Mouse (Mus musculus): ENCODE measurements around the gene Olfr317. TPM values are rescaled to one million over a fixed set of nuclear protein-coding genes. Genes with fewer than 3 reads are reported as not detected.
"Not testable (repeated sequence)": the region's sequence is repeated elsewhere in the genome, so short reads cannot be mapped to it uniquely, and the experiment has no call there.

Olfr317 gene
- polyA plus RNA-seq, 1 experiment from 2014 or later = not detected

DNA sequence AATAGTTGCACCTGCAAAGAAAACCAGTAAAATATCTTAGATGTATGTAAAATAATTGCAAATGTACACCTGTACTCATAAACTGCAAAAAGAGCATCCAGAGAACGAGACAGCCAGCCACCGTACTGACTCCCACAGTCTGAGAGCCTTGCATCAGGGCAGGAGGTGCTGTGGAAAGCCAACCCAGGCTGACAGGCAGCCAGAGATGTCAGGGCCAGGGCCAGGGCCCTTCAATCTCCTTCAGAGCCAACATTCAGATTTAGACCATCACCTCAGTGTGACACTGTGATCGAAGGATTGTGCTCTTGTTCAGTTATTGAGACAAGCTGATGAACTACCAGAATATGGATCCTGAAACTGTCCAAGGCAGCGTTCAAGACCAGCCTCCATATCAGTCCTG is 19.3 kb downstream of the Olfr317 start:
- Histone ChIP-seq H3K27ac (no peak overlapping the region), H3K36me3 (no peaks in the 10 kb centered on the region), H3K4me2 (no peak overlapping the region), H3K27me3 (no peaks in the 10 kb centered on the region), H3K4me1 (replicated peaks) (no peaks in the 10 kb centered on the region), H3K9ac (replicated peaks) (no peak overlapping the region), H3K9me3 (no peaks in the 10 kb centered on the region), H3K4me3 (replicated peaks) (no peak overlapping the region)
- ATAC-seq (ENCODE audit: insufficient number of reproducible peaks, insufficient read depth, low FRiP score, low TSS enrichment, low read depth) = no peak
- 88% methylated on average over 4 of the region's 4 CpGs for WGBS

DNA sequence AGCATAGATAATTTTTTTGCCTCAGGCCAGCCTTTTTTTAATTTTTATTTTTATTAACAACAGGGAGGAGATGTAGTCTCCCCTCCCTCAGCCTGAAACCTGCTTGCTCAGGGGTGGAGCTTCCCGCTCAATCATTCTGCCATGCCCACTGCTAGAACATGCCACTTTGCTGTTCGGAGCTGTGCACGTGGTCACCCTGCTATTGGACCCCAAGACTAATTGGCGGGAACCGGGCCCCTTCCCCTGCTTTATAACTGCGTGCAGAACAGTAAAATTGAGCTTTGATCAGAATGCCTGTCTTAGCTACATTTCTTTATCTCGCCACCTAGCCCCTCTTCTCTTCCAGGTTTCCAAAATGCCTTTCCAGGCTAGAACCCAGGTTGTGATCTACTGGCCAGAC is 21.3 kb downstream of the Olfr317 start:
- H3K4me3 ChIP-seq (replicated peaks); H3K36me3 ChIP-seq: not testable (repeated sequence)
- 89% methylated on average over 7 of the region's 7 CpGs for WGBS

DNA sequence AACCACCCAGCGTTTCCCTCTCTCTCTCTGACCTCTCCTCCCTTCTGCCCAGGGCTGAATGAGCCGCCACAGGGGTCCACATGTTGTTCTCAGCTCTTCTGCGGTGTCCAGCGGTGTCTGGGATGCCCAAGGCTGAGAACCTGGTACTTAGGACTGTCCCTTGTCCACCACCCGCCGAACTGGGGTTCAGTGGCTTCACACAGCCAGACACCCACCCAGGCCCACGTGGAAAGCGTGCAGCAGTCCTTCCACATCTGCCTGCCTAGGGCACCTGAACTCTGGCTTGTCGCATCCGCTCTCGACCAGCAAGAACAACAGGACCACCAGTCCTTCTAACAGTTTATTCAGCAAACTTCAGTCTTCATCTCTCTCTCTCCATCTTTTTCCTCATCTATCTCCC is 29.9 kb downstream of the Olfr317 start:
- no peak overlapping the region for H3K27ac ChIP-seq
- ATAC-seq (ENCODE audit: insufficient number of reproducible peaks, insufficient read depth, low FRiP score, low TSS enrichment, low read depth) = no peak
- no peaks in the 10 kb centered on the region for H3K4me1 ChIP-seq (replicated peaks)
- no peaks in the 10 kb centered on the region for H3K27me3 ChIP-seq
- no peak overlapping the region for H3K4me3 ChIP-seq (replicated peaks)
- no peak overlapping the region for H3K9ac ChIP-seq (replicated peaks)
- 84% methylated on average over 11 of the region's 11 CpGs for WGBS
- H3K36me3 ChIP-seq = no peaks in the 10 kb centered on the region
- no peak overlapping the region for H3K4me2 ChIP-seq
- no peaks in the 10 kb centered on the region for H3K9me3 ChIP-seq

More for the DNA sequence above, 21.3 kb downstream of the Olfr317 start:
- H3K27ac ChIP-seq; H3K4me2 ChIP-seq; ATAC-seq (ENCODE audit: insufficient number of reproducible peaks, insufficient read depth, low FRiP score, low TSS enrichment, low read depth); H3K4me1 ChIP-seq (replicated peaks); H3K27me3 ChIP-seq; H3K9ac ChIP-seq (replicated peaks); H3K9me3 ChIP-seq: not testable (repeated sequence)

DNA sequence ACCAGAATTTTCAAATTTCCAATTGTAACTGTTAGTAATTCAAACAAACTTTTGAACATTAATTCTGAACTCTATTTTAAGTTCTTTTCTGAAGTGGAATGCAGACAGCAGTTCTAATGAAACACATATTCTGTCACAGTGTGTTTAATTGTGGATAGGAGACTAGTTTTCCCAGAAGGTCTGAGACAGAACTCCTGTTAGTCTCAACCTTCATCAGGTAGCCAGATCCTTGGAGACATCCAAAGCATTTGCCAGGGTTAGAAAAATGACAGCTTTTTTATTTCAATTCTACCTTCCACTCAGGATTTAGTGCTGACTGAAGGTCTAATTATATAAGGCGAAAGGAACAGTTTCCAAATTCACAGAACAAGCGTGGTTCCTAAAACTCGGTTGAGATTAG is 40.1 kb downstream of the Olfr317 start, which contains the start of gene Olfr319:
TSS of gene Olfr319 (plus strand) at position 301 of the 400 bp plus-strand sequence.
- Histone ChIP-seq H3K27me3 (no peaks in the 10 kb centered on the region), H3K4me1 (replicated peaks) (no peaks in the 10 kb centered on the region), H3K9me3 (peaks cover 18% of the 10 kb centered on the region), H3K4me2 (no peak within 1 kb of the TSS), H3K4me3 (replicated peaks) (no peak within 1 kb of the TSS), H3K27ac (no peak within 1 kb of the TSS), H3K9ac (replicated peaks) (no peak within 1 kb of the TSS), H3K36me3 (no peaks in the 10 kb centered on the region)
- ATAC-seq (ENCODE audit: insufficient number of reproducible peaks, insufficient read depth, low FRiP score, low TSS enrichment, low read depth) = no peak
- WGBS = 89% methylated on average over 3 of the region's 3 CpGs

Other genes starting within 250 kb of the Olfr317 start
- not detected in 2 replicates for gene Olfr332, start 246.7 kb downstream of the Olfr317 start, polyA plus RNA-seq (2016; fragmentation: Nextera tagmentation; extraction: Ambion mirVana)
- gene Olfr331, start 236.6 kb downstream of the Olfr317 start, polyA plus RNA-seq (2016; fragmentation: Nextera tagmentation; extraction: Ambion mirVana) = not detected in 2 replicates
- not detected in 2 replicates for gene Olfr330, start 204.4 kb downstream of the Olfr317 start, polyA plus RNA-seq (2016; fragmentation: Nextera tagmentation; extraction: Ambion mirVana)
- not detected in 2 replicates for gene Olfr329-ps, start 192.8 kb downstream of the Olfr317 start, polyA plus RNA-seq (2016; fragmentation: Nextera tagmentation; extraction: Ambion mirVana)
- gene Olfr328, start 183.6 kb downstream of the Olfr317 start, polyA plus RNA-seq (2016; fragmentation: Nextera tagmentation; extraction: Ambion mirVana) = 0.08 and 0.09 TPM in 2 replicates
- gene Olfr224, start 168.7 kb downstream of the Olfr317 start, polyA plus RNA-seq (2016; fragmentation: Nextera tagmentation; extraction: Ambion mirVana) = not detected in 2 replicates
- gene Olfr325, start 161.5 kb downstream of the Olfr317 start, polyA plus RNA-seq (2016; fragmentation: Nextera tagmentation; extraction: Ambion mirVana) = not detected in 2 replicates
- gene Olfr324, start 144.1 kb downstream of the Olfr317 start, polyA plus RNA-seq (2016; fragmentation: Nextera tagmentation; extraction: Ambion mirVana) = not detected in 2 replicates
- not detected in 2 replicates for gene 2210407C18Rik, start 123.1 kb downstream of the Olfr317 start, polyA plus RNA-seq (2016; fragmentation: Nextera tagmentation; extraction: Ambion mirVana)
- not detected in 2 replicates for gene Olfr323, start 108.7 kb downstream of the Olfr317 start, polyA plus RNA-seq (2016; fragmentation: Nextera tagmentation; extraction: Ambion mirVana)
- 0.15 and 0.35 TPM in 2 replicates for gene Trim58, start 98.7 kb downstream of the Olfr317 start, polyA plus RNA-seq (2016; fragmentation: Nextera tagmentation; extraction: Ambion mirVana)
- not detected in 2 replicates for gene Olfr322, start 80.4 kb downstream of the Olfr317 start, polyA plus RNA-seq (2016; fragmentation: Nextera tagmentation; extraction: Ambion mirVana)
- not detected in 2 replicates for gene Olfr320, start 58.1 kb downstream of the Olfr317 start, polyA plus RNA-seq (2016; fragmentation: Nextera tagmentation; extraction: Ambion mirVana)
- gene Olfr319, start 40.0 kb downstream of the Olfr317 start, polyA plus RNA-seq (2016; fragmentation: Nextera tagmentation; extraction: Ambion mirVana) = not detected in 2 replicates
- gene Olfr318, start 15.2 kb downstream of the Olfr317 start, polyA plus RNA-seq (2016; fragmentation: Nextera tagmentation; extraction: Ambion mirVana) = not detected in 2 replicates
- gene Olfr316, start 13.5 kb upstream of the Olfr317 start, polyA plus RNA-seq (2016; fragmentation: Nextera tagmentation; extraction: Ambion mirVana) = not detected in 2 replicates
- gene Olfr315, start 34.0 kb upstream of the Olfr317 start, polyA plus RNA-seq (2016; fragmentation: Nextera tagmentation; extraction: Ambion mirVana) = not detected in 2 replicates
- not detected in 2 replicates for gene Olfr314, start 43.7 kb upstream of the Olfr317 start, polyA plus RNA-seq (2016; fragmentation: Nextera tagmentation; extraction: Ambion mirVana)
- not detected in 2 replicates for gene Fam183b, start 62.7 kb upstream of the Olfr317 start, polyA plus RNA-seq (2016; fragmentation: Nextera tagmentation; extraction: Ambion mirVana)
- not detected in 2 replicates for gene Olfr313, start 75.8 kb upstream of the Olfr317 start, polyA plus RNA-seq (2016; fragmentation: Nextera tagmentation; extraction: Ambion mirVana)
- gene Olfr312, start 90.0 kb upstream of the Olfr317 start, polyA plus RNA-seq (2016; fragmentation: Nextera tagmentation; extraction: Ambion mirVana) = not detected in 2 replicates
- gene Olfr311, start 100.0 kb upstream of the Olfr317 start, polyA plus RNA-seq (2016; fragmentation: Nextera tagmentation; extraction: Ambion mirVana) = not detected in 2 replicates
- gene Gm12258, start 107.9 kb upstream of the Olfr317 start, polyA plus RNA-seq (2016; fragmentation: Nextera tagmentation; extraction: Ambion mirVana) = 12.8 and 13.5 TPM in 2 replicates
- 8.9 and 11.0 TPM in 2 replicates for gene 2810021J22Rik, start 128.0 kb upstream of the Olfr317 start, polyA plus RNA-seq (2016; fragmentation: Nextera tagmentation; extraction: Ambion mirVana)
- 4.9 and 6.6 TPM in 2 replicates for gene Zfp39, start 165.0 kb upstream of the Olfr317 start, polyA plus RNA-seq (2016; fragmentation: Nextera tagmentation; extraction: Ambion mirVana)
- gene Btnl10, start 178.7 kb upstream of the Olfr317 start, polyA plus RNA-seq (2016; fragmentation: Nextera tagmentation; extraction: Ambion mirVana) = 0.25 TPM in 1 of 2 replicates, not detected in the other
- 306 and 315 TPM in 2 replicates for gene Rnf187, start 199.7 kb upstream of the Olfr317 start, polyA plus RNA-seq (2016; fragmentation: Nextera tagmentation; extraction: Ambion mirVana)
- gene Hist3h2ba, start 209.7 kb upstream of the Olfr317 start, polyA plus RNA-seq (2016; fragmentation: Nextera tagmentation; extraction: Ambion mirVana) = 22.6 and 28.5 TPM in 2 replicates
- 26.2 and 27.9 TPM in 2 replicates for gene Hist3h2a, start 215.5 kb upstream of the Olfr317 start, polyA plus RNA-seq (2016; fragmentation: Nextera tagmentation; extraction: Ambion mirVana)
- gene Trim17, start 215.5 kb upstream of the Olfr317 start, polyA plus RNA-seq (2016; fragmentation: Nextera tagmentation; extraction: Ambion mirVana) = 0.80 and 0.93 TPM in 2 replicates
- gene Trim11, start 238.9 kb upstream of the Olfr317 start, polyA plus RNA-seq (2016; fragmentation: Nextera tagmentation; extraction: Ambion mirVana) = 21.6 and 22.4 TPM in 2 replicates